Mouse (Mus musculus) mouse embryonic stem cell (cell line): Measurements from ENCODE around the gene Olfr784.
"Not testable (repeated sequence)": the region's sequence is repeated elsewhere in the genome, so short reads cannot be mapped to it uniquely, and the experiment has no call there.

Experiments used
- in situ Hi-C, 2 experiments: fragments of 300-500 bp; cut with MboI; formaldehyde crosslinking; loops; 1 replicate in 1 of 2; 3 replicates in 1 of 2; pipeline ENCODE4 v1.14.3; 2019 to 2020; ENCODE audit warnings: low sequenced_read_pairs in 2 of 2, low pct_unique_long_range_greater_than_20kb in 1 of 2, mixed read lengths in 1 of 2; ENCODE audit not compliant: unreplicated experiment in 1 of 2

Olfr784 gene

DNA sequence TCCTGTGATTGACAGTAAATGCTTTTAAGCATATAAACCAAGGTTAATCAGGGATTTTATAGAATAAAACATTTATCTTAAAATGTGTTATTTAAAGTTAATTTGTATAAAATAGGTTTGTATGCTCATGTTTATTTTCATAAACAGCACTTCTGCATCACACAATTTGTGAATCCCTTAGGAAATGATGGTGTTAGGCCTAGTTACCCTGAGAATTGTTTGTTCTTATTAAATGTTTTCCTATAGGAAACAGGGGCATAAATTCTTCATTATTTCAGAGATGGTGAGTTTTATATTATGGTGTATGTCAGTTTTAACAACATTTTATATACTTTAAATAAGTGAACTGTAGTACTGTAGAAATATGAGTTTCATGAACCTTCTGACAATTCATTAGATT lies at the start of gene Olfr784:
Gene Olfr784, plus strand, starts transcription at position 301 of the 400 bp plus-strand sequence.
- in situ Hi-C loops, result no loop called here

DNA sequence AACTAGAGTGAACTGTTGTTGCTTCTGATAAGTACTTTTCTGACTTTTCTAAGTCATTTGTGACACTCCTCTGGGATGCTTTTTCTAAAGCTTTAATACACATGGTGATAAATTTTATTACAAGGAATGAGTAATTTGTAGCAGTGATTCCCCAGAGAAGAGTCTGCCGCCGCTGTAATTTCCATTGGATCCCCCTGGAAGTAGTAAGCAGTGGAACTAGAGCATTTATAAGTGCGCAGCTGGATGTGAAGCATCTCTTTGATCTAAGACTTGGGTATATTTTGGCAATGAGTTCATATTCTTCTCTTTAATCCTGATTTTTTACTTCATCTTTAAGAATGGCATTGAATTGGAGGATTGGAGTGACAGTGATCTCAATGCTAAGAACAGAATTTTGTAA lies 35.3 kb upstream of the Olfr784 start, which contains the start of gene Olfr782:
Gene Olfr782, plus strand, starts transcription at position 301 of the 400 bp plus-strand sequence.
- in situ Hi-C loops, result no loop called here

DNA sequence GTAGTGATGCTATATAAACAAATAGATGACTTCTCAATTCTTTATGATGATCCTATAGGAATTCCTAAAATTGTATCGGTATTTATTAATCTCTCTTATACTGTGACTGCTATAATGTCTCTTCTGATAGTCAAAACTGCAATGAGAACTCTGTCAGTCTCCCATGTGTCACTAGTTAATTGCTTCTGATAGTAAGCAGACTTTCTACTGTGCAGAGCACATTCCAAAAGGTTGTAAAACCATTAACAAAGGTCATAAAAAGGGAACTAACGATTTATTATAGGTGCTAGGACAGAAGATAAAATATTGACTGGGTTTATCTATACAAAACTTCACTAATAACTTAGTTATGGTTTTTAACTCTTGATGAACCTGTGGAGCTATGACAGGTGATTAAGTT lies 31.4 kb upstream of the Olfr784 start:
- in situ Hi-C loops, result not testable (repeated sequence)

DNA sequence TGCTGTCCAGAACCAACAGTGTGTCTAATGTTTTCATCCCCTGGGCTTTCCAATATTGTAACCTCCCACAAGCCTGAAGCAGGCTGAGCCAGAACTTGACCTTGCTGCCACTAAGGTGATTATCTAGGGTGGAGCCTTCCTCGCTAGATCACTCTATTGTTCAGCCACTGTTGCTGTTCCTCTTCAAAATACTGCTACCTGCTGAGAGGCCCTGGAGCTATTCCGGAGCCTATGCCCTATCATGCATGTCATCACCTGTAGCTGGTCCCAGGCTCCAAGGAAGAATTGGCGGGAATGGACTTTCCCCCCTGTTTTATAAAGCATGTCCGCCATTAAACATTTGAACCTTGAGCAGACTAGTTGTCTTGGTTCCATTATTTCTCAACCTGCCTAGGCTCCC lies 27.4 kb upstream of the Olfr784 start:
- in situ Hi-C loops, result not testable (repeated sequence)

DNA sequence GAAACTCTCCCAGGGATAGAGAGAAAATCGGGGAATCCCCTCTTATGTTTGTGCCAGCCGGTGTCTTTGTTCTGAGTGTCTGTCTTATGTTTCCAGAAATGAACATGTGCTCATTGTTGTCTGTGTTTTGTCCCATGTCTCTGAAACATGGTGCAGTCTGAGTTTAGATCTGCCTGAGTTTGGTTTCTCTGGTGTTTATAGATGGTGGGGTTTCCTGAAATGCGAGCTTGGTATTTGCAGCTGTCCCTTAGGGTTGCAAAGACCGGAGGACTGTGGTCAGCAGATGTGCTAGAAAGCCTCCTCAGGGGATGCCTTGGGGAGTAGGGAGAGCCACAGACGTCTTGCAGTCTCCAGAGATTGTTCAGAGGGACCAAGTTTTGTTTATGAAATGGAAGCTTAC lies 26.6 kb upstream of the Olfr784 start:
- in situ Hi-C loops, result no loop called here

DNA sequence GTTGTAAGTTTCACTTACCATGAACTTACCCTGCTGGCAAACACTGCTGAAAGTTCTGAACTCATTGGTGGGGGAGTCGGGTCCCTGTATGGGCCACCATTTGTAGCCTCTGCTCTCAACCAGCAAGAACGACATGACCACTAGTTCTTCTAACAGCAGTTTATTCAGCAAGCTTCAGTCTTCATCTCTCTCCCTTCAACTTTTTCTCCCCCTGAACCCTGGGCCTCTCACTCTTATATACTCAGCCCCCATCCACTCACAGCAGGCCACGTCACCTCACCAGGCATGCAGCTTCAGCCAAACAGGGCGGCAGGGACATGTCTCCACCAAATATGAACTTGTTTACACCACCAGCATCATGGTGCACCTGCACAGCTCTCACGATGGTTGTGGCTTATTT lies 9.8 kb upstream of the Olfr784 start:
- in situ Hi-C loops, result not testable (repeated sequence)

DNA sequence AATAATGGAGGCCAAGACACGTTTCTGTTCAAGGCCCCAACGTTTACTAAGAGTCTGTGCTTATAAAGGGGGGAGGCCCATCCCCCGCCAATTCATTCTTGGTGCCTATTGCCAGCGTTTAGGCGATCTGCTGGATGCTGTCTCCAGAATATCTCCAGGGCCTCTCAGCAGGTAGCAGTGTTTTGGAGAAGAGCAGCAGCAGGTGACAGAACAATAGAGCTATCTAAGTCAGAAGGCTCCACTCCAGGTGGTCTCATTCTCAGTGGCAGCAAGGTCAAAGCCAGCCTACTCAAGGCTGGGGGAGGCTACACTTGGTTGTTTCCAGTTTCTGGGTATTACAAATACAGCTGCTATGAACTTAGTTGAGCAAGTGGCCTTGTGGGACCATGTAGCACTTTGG lies 17.0 kb downstream of the Olfr784 start:
- in situ Hi-C loops, result no loop called here

DNA sequence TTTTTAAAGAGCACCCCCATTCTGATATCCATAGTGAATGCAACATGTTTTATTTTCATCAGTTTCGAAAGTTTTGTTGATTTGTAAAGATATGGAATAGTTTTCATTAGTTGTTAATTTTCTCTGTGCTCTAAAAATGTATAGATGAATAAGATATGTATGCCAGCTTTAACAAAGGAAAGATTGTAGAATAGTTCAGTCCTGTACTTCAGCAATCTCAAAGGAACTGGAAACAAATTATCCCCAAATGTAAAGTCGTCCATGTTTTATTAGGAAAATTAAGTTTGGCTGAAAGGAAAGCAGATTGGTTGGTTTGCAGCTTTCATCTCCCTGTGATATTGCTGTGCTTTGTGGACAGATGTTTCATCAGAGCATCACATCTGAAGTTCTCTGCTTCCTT lies 21.2 kb downstream of the Olfr784 start, which contains the start of gene Olfr785:
Gene Olfr785, plus strand, starts transcription at position 301 of the 400 bp plus-strand sequence.
- in situ Hi-C loops, result no loop called here

DNA sequence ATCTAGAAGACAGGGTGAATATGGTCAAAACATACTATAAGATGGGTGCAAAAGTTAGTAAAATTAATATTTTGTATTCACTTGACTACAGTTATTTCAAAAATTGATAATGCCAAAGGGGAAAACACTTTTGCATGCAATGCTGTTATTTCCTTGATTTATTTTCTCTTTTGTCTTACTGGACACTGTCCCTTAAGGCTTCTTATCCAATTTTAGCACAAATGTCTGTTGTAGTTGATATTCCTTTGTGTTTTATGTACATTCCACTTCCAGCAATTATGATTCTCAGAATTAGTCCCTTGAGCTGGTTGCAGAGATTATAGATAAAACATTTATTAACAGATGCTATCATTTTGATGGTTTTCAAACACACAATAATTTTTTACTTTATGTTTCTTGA lies 43.1 kb downstream of the Olfr784 start, which contains the start of gene Olfr786:
Gene Olfr786, plus strand, starts transcription at position 301 of the 400 bp plus-strand sequence.
- in situ Hi-C loops, result no loop called here
